Mouse (Mus musculus) lung, postnatal 25 days (tissue): ENCODE measurements around the gene Stk39.

Experiments
- DNase-seq: peaks from one replicate; pipeline ENCODE4 v3.0.0; 2022; ENCODE audit warnings: low spot score

Stk39 gene

DNA sequence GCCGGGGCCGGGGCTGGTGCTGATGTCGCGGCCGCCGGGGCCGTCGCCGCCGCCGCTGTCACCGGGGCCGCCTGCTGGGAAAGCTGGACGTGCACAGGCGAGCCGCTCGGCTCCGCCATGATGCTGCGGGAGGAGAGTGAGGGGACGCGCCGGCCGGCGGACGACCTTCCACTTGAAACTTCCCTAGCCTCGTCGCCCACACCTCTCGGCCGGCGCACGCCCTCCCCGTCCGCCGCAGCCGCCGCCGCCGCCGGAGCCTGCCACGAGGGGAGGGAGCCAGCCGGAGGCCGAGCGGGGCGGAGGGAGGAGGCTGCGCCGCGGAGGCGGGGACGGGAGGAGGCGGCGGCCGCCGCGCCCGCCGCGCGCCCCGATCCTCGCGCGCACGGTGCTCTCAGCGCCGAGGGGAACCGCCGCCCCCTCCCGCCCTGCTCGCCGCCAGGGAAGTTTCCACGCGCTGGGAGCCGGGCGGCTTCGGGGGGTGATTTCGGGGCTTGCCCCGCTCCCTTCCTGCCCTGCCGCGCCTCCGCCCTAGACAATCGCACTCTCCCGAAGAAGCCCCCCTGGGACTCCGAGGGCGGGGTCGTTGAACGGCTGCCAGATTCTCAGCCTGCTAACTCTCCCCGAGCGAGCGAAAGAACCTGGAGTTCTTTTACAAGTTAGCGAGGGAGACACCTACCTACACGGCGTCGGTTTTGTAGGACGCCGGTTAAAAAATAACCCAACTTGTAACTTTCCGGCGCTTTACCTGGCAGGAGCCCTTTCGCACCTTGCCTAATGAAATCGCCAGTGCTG lies at the start of gene Stk39:
Gene Stk39 (minus strand): TSS at position 510 of the 792 bp plus-strand sequence.
- DNase-seq = peak; percentile 69

DNA sequence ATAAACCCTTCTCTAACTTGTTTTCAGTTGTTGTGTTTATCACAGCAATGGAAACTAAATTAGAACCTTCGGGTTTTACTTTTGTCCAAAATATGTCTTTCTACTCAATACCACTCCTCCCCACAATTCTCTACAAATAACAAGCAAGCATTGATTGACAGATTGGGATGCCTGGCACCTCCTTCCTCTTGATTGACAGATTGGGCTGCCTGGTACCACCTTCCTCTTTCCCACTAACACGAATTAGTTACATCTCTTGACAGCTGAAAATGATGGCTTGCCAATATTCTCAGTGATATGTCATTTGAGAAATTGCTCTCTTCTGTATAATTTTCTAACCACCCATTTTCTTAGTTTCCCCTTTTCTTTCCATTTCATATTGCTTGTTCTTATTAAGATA lies 43.3 kb upstream of the Stk39 start:
- no peak for DNase-seq

DNA sequence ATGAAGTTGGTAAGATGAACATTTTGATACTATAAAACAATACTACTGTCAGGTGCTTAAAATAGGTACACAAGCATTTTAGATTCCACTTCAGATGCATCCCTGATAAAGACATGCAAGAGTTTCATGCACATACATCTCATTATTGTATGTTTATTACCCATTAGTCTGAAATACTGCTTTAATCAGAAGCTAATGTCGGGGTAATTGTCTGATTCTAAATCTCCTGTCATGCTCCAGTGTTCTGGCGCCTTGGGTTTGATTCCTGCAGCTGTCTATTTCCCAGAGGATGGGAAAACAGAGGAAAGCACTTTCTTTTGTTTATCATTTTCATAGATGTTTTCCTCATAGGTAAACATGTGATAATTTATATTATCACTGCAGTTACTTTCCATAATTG lies 31.1 kb upstream of the Stk39 start:
- DNase-seq = no peak

DNA sequence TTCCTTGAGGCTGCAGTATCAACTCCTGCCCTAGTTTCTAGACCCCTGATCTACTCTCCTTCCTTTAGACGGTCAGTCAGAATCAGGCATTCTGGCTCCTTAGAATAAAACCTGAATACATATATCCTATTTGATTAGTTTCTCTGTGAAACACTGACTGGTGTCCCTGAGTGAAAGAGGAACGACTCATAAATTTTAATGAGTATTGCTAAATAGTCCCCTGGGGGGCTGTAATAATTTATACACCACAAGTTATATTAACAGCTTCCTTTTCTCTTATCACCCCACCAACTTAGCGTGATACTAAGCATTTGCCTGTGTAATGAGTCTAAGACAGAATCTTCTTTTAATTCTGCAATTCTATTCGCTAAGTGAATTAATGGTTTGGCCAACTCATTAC lies 30.7 kb upstream of the Stk39 start:
- DNase-seq = no peak

DNA sequence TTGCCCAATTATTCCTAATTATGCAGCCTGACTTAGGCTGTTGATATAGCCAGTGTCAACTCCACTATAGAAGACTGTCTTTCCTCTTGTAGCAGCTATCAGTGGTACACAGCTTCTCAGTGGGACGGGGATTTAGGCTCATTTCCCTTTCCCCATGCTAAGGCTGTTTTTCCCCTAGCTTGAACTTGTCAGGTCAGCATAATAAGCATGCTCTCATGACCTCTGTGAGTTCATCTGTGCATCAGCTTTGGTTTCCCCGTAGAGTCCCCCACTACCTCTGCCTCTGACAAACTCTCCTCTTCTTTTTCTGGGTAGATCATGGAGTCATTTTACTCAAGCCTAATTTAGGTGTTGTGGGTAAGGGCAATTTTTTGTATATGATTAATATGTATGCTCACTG lies 30.2 kb upstream of the Stk39 start:
- no peak for DNase-seq

DNA sequence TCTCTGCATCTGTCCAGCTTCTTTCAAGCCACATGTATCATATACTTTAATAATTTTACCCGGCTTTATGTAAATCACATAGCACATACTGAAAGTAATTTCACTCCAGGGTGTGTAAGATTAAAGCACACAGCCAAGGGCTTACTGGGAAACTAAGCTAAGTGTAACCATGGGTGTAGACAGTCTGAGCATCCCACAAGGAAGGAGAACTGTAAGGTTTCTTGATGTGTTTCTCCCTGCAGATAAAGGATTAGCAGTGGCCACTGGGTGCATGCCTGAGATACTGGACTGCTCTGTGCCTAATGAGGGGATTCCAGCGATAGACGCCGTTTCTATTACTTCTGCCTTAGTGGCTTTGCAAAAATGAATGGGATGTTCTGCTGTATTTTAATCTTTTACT lies 14.2 kb upstream of the Stk39 start:
- no peak for DNase-seq

DNA sequence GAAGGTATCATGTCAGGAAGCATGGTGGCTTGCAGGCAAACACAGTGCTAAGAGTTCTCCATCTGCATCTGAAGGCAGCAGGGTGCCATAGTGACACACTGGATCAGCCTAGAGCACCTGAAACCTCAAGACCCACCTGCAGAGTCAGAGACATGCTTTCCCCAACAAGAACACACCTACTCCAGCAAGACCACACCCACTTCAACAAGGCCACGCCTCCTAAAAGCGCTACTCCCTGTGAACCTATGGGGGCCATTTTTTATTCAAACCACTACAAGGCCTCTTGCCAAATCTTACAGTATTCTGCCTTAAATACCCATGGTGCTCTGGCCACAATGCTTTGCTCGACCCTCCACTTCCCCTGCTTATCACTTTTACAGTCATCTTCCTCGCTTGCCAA lies 13.1 kb upstream of the Stk39 start:
- DNase-seq = no peak

DNA sequence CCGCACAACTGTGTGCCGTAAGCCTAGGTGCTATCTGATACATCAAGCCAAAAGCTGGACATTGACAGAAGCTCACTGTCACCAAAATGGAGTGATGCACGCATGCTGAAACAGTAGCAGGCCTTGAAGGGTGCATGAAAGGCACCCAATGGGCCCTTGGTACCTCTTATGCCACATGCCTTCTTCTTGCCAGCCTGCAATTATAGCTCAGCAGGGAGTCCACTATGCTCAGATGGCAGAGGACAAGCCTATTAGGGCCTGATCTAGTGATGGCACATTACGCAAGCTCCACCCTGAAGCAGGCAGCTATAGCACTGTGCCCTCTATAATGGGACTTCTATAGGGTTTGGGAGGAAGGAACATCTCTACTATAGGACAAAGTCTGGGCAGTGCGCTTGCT lies 10.8 kb upstream of the Stk39 start:
- DNase-seq = no peak

DNA sequence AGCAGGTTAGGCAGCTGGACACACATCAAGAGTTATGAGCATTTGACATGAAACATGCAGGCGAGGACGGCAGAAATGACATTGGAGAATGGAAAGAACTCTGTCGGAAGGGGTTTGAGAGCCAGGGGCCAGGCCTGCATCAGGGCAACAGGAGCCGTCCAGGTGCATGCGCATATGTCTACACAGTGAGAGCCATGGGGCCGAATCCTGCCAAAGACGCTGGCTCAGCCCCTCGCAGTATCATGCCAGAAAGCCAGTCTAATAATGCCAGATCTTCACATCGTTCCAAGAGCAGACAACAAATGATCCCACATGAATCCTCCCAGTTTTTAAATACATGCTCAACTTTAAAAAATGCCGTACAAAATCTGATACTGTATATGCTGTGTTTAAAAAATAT lies 7.8 kb upstream of the Stk39 start:
- DNase-seq = no peak

DNA sequence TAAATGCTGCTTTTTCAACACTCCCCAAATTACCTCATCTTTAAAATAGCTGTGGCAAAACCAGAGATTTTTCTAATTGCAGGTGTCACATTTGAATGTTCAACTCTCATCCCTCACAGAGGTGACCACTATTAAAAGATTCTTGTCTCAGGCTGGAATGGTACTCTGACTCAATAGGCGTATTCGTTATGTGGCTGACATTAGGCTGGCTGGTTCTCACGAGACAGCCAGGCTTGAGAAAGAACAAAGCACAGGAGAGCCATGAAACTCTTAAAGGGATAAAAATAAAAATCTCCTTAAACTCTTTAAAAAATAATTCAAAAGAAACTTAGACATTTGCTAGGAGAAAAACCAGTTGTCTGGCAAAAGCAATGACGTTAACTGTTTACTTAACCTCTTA lies 853 bp upstream of the Stk39 start:
- no peak for DNase-seq

DNA sequence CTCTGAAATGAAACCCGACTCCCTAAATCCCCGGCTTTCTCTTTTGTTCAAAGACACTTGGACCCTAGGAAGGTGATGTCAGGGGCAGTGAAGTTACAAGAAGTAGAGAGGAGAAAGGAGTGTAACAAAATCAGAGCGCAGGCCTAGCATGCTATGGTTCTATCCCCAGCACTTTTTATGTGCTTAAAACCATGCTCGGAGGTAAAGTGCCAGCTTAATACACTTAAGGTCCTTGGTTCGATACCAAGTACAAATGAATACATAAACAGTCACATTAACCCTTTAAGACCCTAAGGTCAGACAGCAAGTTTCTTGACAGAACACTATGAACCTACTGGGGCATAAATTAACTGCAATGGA lies 463 bp upstream of the Stk39 start:
- no peak for DNase-seq

DNA sequence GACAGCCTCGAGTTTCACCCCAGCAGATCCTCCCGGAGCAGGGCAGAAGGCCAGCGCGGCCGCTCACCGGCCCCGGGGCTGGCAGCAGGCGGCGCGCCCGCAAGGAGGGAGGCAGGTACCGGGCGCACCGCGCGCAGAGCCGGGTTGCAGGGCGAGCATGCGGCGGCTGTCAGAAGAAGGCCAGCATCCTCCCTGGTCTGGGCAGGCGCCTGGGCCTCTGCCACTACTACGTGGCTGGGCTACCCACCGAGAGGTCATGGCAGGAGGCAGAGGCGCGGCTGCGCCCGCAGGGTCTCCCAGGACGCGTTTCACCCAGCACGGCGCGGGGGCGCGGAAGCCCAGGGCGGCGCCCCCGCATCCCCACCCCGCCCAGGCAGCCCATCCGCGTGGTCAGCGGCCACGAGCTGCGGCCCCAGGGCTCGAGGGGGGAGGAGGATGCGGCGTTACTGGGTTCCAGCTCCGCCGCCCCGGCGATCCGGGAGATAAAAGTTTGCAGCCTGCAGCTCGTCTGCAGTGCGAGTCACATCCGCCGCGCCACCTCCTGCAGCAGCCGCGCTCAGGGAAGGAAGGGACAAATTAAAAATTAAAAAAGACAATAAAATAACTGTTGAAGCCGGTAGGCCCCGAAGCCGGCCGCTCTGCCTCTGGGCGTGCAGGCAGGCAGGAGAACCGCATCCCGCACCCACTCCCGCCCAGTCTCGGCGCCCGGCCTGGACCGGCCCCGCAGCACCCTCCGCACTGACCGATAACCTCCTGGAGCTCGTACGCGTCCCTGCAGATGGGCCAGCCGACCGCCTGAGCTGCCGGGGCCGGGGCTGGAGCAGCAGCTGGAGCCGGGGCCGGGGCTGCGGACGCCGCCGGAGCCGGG lies 943 bp downstream of the Stk39 start:
- DNase-seq = peak; percentile 32

DNA sequence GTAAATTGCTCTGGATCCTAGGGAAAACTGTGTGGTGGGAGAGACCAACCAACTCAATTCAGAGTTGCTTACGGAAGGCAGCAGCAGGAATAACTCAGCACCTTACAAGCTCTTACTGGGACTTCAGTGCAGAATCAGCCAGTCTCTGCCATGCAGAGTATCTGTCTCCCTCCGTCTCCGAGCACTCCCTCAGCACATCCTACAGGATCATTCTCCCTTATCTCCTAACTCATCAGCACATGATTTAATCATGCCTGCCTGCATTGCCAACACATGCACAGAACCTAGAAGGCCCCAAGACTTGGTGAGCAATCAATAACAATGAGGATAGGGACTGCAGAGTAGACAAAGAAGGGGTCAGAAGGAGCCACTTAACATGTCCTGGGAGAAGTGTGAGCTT lies 2.6 kb downstream of the Stk39 start:
- no peak for DNase-seq

DNA sequence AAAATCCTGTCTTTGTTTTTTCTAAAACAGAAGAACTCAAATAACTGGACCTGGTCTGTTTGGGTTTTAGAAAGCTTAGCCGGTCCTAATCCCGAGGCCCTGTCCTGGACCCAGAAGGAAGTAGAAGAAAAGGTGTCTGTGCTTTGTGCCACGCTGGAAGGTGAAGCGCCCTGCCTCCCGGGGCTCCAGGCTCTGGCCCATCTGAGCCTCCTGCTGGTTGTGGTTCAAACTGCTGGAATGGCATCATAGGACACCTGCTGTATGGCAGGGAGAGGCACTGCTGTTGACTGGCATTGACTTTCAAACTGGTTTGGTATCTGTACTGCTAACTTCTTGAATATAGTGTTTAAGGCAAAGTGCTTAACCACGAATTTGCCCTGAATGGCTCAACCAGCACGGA lies 3.4 kb downstream of the Stk39 start:
- peak; percentile 54 for DNase-seq

DNA sequence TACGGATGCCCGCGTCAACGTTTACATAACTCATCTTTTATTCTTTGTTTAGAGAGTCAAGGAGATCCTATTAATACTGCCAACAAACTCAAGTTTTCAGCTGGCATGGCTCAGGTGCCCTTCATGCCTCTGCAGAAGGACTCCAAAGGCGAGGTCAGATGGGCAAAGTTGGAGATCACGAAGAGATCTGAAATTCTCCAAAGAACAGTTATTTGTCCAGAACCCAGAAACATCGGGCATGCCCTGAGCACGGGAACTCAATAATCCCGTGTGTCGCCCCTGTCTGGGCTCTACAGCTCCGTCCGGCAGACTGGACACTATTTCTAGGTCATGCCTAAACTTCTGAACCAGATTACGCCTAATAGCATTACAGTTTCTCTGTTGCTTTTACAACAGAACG lies 3.8 kb downstream of the Stk39 start:
- no peak for DNase-seq

DNA sequence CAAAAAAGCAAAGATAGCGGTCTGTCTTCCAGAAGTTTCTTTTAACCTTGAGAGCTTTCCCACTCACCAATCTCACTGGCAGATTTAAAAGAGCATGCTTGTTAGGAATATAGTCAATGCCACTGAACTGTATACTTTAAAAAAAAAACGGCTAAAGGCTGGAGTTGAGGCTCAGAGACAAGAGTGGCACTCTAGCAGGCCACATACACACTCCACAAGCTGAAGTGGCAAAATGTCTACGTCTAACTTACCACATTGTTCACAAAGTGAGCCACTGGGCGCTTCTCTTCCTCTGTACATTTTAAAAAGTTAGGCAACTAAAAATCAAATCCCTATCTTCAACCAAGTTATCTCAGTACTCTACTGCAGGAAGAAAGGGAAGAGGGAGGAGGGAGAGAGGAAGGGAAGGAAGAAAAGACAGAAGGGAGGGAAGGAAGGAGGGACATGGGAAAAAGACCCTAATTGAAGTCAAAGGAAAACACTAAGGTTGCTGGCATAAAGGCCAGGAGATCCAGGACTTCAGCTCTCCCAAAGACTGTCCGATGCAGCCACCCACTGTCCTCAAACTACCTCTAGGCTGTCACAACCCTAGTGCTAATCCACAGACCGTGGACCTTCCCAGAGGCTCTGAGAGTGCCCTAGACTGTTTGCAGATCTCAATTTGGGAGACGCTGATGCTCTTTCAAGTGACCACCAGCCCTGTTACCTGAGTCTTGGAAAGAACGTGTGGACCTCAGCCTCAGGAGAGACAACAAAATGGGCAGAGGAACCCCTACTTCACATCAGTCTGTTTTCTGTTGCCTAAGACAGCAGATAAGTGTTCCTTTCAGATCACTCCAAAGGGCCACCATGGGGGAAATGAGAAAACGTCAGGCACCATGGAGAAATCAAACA lies 4.7 kb downstream of the Stk39 start:
- no peak for DNase-seq

DNA sequence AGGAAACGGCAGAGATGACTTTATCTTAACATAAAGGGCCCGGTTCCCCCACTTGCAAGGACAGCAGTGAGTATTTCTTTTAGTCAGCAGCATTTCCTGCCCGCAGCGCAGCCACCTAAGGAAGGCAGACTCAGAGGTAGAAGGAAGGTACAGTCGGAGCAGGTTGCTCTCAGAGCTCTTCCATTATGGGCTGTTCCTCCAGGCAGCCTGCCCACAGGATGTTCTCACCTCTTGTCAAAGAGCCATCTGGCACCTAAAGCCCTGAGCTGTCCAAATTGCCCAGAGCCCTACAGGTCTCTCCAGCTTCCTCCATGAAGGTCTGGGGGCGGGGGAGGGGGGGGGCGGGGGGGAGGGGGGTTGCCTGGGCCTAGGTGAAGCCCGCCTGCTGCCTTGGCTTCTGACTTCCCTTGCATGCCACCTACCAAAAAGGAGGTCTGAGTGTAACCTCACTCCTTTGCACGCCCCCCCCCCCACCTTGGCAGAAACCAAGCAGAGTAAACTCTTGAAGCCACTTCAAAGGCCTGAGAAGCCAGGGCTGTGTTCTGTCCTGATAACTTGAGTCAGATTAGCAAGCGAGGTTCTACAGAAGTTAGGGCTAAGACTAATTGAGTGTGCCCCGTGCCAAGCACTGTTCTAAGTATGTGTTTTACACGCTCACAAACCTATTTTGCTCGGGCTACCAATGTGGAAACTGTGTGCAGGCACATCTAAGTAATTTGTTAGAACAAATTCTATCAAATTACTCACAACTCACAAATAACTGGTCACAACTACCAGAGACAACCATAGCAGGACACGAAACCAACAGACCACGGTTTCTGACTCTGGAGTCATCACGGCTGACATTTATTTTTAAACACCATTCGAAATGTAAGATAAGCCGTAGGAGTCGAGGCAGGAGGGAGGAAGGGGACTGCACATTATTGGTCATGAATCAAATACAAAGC lies 5.7 kb downstream of the Stk39 start:
- DNase-seq = peak; percentile 81

DNA sequence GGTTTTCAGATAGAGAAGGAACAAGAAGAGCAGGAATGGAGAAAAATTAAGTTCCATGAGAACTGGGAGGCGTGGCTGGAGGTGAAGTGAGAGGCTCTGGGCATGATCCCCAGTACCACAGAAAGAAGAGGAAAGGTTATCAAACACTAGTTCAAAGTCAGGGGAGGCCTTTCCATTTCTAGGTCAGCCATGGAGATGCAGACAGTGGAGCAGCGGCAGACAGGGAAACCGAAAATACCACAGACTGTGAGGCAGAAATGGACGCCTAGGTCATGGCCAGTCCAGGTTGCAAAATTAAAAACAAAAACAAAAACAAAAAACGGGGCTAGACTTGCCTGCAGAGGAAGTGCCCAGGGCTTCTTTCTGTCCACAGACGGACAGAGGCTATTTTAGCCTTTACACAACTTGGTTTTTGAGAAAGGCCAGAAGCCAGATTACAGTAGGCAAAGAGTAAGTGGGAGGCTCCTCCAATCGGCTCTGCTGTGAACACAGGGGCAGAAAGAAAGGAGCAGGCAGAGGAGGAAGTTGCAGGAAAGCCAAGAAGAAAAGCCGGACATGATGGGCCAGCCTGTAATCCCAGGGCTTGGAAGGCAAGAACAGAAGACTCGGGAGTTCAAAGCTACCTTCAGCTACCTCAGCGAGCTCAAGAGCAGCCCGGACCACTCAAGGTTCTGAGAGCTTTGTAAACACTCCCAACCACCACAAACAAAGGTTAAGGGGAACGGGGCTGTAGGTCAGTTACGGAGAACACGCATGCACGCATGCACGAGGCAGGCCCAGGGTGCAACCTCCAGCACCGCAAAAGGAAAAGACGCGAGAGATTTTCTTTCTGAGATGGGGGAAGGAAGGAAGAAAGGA lies 6.6 kb downstream of the Stk39 start:
- peak; percentile 51 for DNase-seq

DNA sequence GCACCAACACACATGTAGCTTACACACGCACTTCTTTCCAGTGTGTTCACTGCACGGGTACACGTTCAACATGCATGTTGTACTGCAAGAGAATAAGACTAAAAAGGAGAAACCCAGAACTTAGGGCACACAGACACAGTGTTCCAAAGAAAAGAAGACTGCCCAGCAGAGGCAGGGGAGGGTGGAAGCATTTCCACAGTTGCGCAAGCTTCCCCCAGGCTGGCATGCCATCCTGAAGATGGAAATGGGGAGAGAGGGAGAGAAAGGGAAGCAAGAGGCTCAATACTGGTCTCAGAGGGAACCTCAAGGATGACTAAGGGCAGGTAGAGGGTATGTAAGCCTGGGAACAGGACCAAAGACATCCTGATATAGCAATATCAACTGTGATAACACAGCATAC lies 7.6 kb downstream of the Stk39 start:
- no peak for DNase-seq

DNA sequence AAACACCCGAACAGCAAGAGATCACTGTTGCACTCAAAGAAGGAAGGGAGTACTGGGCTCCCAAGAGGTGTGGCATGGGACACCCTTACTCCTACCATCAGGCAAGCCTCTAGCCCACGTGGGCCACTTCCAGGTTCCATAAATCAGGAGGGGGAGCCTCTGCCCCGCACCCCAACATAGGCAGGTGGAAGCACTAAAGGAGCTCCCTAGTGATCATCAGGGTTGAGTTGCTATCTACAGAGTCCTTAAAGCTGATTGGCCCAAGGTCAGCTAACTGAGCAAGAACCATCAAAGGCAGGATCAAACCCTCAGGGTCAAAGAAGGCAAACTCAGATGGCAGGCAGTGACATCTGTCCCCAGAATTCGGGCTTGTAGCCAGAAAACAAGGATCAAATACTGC lies 8.3 kb downstream of the Stk39 start:
- no peak for DNase-seq
